Mouse (Mus musculus): Measurements from ENCODE around the gene Cdh20.

GRCm38 (mm10) chr1:104917307-104917836, 149.0 kb downstream of the Cdh20 start:
- TF ChIP-seq CTCF (IDR thresholded peaks at IDR 0.05; ENCODE audit: low read depth, low read length) (no peak), POLR2A (IDR thresholded peaks at IDR 0.05; ENCODE audit: insufficient read depth, low read length) (no peak), EP300 (IDR thresholded peaks at IDR 0.05; ENCODE audit: insufficient read depth, low read depth, low read length) (no peak)
